In the genomic region with DNA sequence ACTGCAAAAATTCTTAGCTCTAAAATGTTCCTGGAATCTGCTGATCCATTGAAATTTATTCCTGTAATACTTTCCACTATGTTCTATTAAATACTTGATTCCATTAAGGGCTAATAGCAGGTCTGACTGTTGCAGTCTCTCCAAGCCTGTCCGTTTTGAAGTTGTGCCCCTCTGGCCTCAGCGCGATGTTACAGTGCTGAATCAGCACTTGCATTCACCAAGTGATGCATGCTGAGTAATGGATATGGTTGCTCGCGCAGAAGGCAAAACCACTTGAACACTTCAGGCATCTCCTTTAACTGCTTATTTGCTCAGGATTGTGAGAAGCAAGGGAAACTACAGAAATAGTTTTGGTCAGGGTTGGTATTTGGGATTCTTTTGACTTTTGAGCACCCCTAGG, we compare ENCODE assay signal across 30 mouse cellular contexts. TPM values are rescaled to one million over a fixed set of nuclear protein-coding genes. Genes with fewer than 3 reads are reported as not detected.
A peak's percentile ranks its signal among the peaks of the same experiment; 100 is the strongest.
DNase-seq lines count a peak whose midpoint lies in the region; ATAC-seq lines count a peak whose summit lies in the region.
"Had no signal": no experiment of that assay in that cellular context is flagged by ENCODE, and none has a peak within 500 bp of the region (broad histone marks: within the 10 kb centered on the region; RNA-seq: fewer than 3 reads in every experiment).

No protein-coding gene starts in this region.

- 0 out of 2 replicates have a peak overlapping the region, but pooled peaks have one; percentile 19 for H3K9ac ChIP-seq in embryonic facial prominence, embryonic 14.5 days (ENCODE audit: low read depth, low read length)
- no peak overlapping the region for H3K9ac ChIP-seq in midbrain, embryonic 14.5 days (replicated peaks; ENCODE audit: low read length)
- no peak overlapping the region for H3K9ac ChIP-seq in midbrain, embryonic 16.5 days (ENCODE audit: low read depth, low read length)
- H3K9ac ChIP-seq: embryonic facial prominence, embryonic 12.5 days; forebrain, embryonic 15.5 days; heart, embryonic 12.5 days; hindbrain, embryonic 14.5 days; liver, embryonic 13.5 days; midbrain, embryonic 12.5 days had no signal

- no peaks in the 10 kb centered on the region for H3K36me3 ChIP-seq in embryonic facial prominence, embryonic 14.5 days (ENCODE audit: control insufficient read depth, insufficient read depth, low read length)
- no peaks in the 10 kb centered on the region for H3K36me3 ChIP-seq in embryonic facial prominence, embryonic 10.5 days (replicated peaks)
- H3K36me3 ChIP-seq in midbrain, embryonic 14.5 days (ENCODE audit: control insufficient read depth, insufficient read depth, low read length): no peaks in the 10 kb centered on the region
- no peaks in the 10 kb centered on the region for H3K36me3 ChIP-seq in midbrain, embryonic 16.5 days (ENCODE audit: control insufficient read depth, insufficient read depth, low read length)
- H3K36me3 ChIP-seq: embryonic facial prominence, embryonic 12.5 days; forebrain, embryonic 10.5 days; forebrain, embryonic 15.5 days; heart, embryonic 12.5 days; liver, embryonic 13.5 days; midbrain, embryonic 12.5 days had no signal

- 51% methylated on average over 5 of the region's 5 CpGs for WGBS in embryonic facial prominence, embryonic 14.5 days
- WGBS in embryonic facial prominence, embryonic 10.5 days: 74% methylated on average over 5 of the region's 5 CpGs
- WGBS in midbrain, embryonic 14.5 days: 84% methylated on average over 5 of the region's 5 CpGs
- WGBS in midbrain, embryonic 16.5 days: 59% methylated on average over 5 of the region's 5 CpGs

- peak; percentile 49 for DNase-seq in embryonic facial prominence, embryonic 14.5 days (ENCODE audit: low spot score)
- no peak for DNase-seq in embryonic facial prominence, embryonic 10.5 days (ENCODE audit: low spot score)
- DNase-seq in midbrain, embryonic 14.5 days: peak; percentile 9
- DNase-seq in retina, embryonic 14.5 days (ENCODE audit: low spot score): no peak
- DNase-seq in heart, postnatal 10 days: no peak
- DNase-seq: adrenal gland, postnatal 14 days; cerebellum, adult 18-20 months; cerebellum, postnatal 10 days; gastrocnemius, postnatal 25 days; heart, adult 11 months; kidney, postnatal 25 days; liver, embryonic 13.5 days; lung, adult 18-20 months; lung, postnatal 36 days; right cerebral cortex, adult 18-20 months; spleen, adult 18-20 months; thymus, postnatal 25 days had no signal

- H3K4me1 ChIP-seq in embryonic facial prominence, embryonic 14.5 days (ENCODE audit: control insufficient read depth, insufficient read depth, low read length): no peaks in the 10 kb centered on the region; the same call in 1 of the 2 replicates
- H3K4me1 ChIP-seq in embryonic facial prominence, embryonic 10.5 days: peaks cover 4% of the 10 kb centered on the region; the same call in 1 of the 2 replicates
- H3K4me1 ChIP-seq in midbrain, embryonic 14.5 days (ENCODE audit: control insufficient read depth, insufficient read depth, low read length): no peaks in the 10 kb centered on the region
- H3K4me1 ChIP-seq in midbrain, embryonic 16.5 days (ENCODE audit: control insufficient read depth, insufficient read depth, low read length): no peaks in the 10 kb centered on the region
- H3K4me1 ChIP-seq: embryonic facial prominence, embryonic 12.5 days; forebrain, embryonic 15.5 days; heart, embryonic 12.5 days; liver, embryonic 13.5 days; midbrain, embryonic 12.5 days had no signal

- no peak overlapping the region for H3K4me2 ChIP-seq in embryonic facial prominence, embryonic 14.5 days (ENCODE audit: low read depth, low read length)
- H3K4me2 ChIP-seq in midbrain, embryonic 14.5 days (ENCODE audit: low read length): no peak overlapping the region
- H3K4me2 ChIP-seq in midbrain, embryonic 16.5 days (ENCODE audit: low read length): no peak overlapping the region
- H3K4me2 ChIP-seq: embryonic facial prominence, embryonic 12.5 days; forebrain, embryonic 15.5 days; heart, embryonic 12.5 days; hindbrain, embryonic 14.5 days; liver, embryonic 13.5 days; midbrain, embryonic 12.5 days had no signal

- intact Hi-C loops in heart, postnatal 10 days (cut with DNase I): no loop called here

- no peak for ATAC-seq in embryonic facial prominence, embryonic 14.5 days (ENCODE audit: low read depth)
- no peak for ATAC-seq in midbrain, embryonic 14.5 days (ENCODE audit: low FRiP score, low TSS enrichment)
- no peak for ATAC-seq in midbrain, embryonic 16.5 days
- peak; percentile 47; the same call in 1 of the 2 replicates for ATAC-seq in common myeloid progenitor, adult 5-6 weeks (replicated peaks; ENCODE audit: low read depth, poor library complexity, severe bottlenecking)
- ATAC-seq: CD4-positive, CD25-positive, alpha-beta regulatory T cell, adult 4 months; forebrain, embryonic 15.5 days; intestine, postnatal 0 days had no signal

- no peak overlapping the region for H3K27ac ChIP-seq in embryonic facial prominence, embryonic 14.5 days (replicated peaks; ENCODE audit: low read depth, low read length)
- H3K27ac ChIP-seq in embryonic facial prominence, embryonic 10.5 days (replicated peaks): no peak overlapping the region
- no peak overlapping the region for H3K27ac ChIP-seq in midbrain, embryonic 14.5 days (replicated peaks; ENCODE audit: low read depth, low read length)
- H3K27ac ChIP-seq in midbrain, embryonic 16.5 days (ENCODE audit: low read length): no peak overlapping the region
- H3K27ac ChIP-seq: embryonic facial prominence, embryonic 12.5 days; forebrain, embryonic 10.5 days; forebrain, embryonic 15.5 days; hindbrain, embryonic 14.5 days; liver, embryonic 13.5 days; midbrain, embryonic 12.5 days had no signal

- no peaks in the 10 kb centered on the region for H3K9me3 ChIP-seq in embryonic facial prominence, embryonic 14.5 days (ENCODE audit: control insufficient read depth, low read length)
- H3K9me3 ChIP-seq in embryonic facial prominence, embryonic 10.5 days: no peaks in the 10 kb centered on the region
- H3K9me3 ChIP-seq in midbrain, embryonic 14.5 days (ENCODE audit: control insufficient read depth, low read length): no peaks in the 10 kb centered on the region
- no peaks in the 10 kb centered on the region for H3K9me3 ChIP-seq in midbrain, embryonic 16.5 days (replicated peaks; ENCODE audit: control insufficient read depth, low read length, poor library complexity, severe bottlenecking)
- H3K9me3 ChIP-seq: embryonic facial prominence, embryonic 12.5 days; forebrain, embryonic 10.5 days; forebrain, embryonic 15.5 days; heart, embryonic 12.5 days; liver, embryonic 13.5 days; megakaryocyte, embryonic 14.5 days; midbrain, embryonic 12.5 days had no signal

- H3K4me3 ChIP-seq in embryonic facial prominence, embryonic 14.5 days (ENCODE audit: low read depth, low read length): no peak overlapping the region
- no peak overlapping the region for H3K4me3 ChIP-seq in embryonic facial prominence, embryonic 10.5 days
- H3K4me3 ChIP-seq in midbrain, embryonic 14.5 days (replicated peaks; ENCODE audit: low read depth, low read length): no peak overlapping the region
- no peak overlapping the region for H3K4me3 ChIP-seq in midbrain, embryonic 16.5 days (ENCODE audit: low read depth, low read length)
- H3K4me3 ChIP-seq: embryonic facial prominence, embryonic 12.5 days; forebrain, embryonic 10.5 days; forebrain, embryonic 15.5 days; heart, embryonic 12.5 days; liver, embryonic 13.5 days; megakaryocyte, embryonic 14.5 days; midbrain, embryonic 12.5 days had no signal

- H3K27me3 ChIP-seq in embryonic facial prominence, embryonic 14.5 days (replicated peaks; ENCODE audit: control insufficient read depth, insufficient read depth, low read length): no peaks in the 10 kb centered on the region
- no peaks in the 10 kb centered on the region for H3K27me3 ChIP-seq in embryonic facial prominence, embryonic 10.5 days (replicated peaks; ENCODE audit: low read depth, poor library complexity, severe bottlenecking)
- H3K27me3 ChIP-seq in midbrain, embryonic 14.5 days (ENCODE audit: control insufficient read depth, insufficient read depth, low read length): no peaks in the 10 kb centered on the region
- no peaks in the 10 kb centered on the region for H3K27me3 ChIP-seq in midbrain, embryonic 16.5 days (ENCODE audit: control insufficient read depth, insufficient read depth, low read depth, low read length)
- H3K27me3 ChIP-seq: embryonic facial prominence, embryonic 12.5 days; forebrain, embryonic 15.5 days; heart, embryonic 12.5 days; liver, embryonic 13.5 days; midbrain, embryonic 12.5 days had no signal

RNA-seq across cellular contexts. Expression of a gene that starts 38.5 kb away (rescaled TPM):
- 1.7 and 1.8 TPM in 2 replicates for polyA plus RNA-seq in embryonic facial prominence, embryonic 14.5 days (2014; fragmentation: Nextera tagmentation; extraction: Ambion mirVana)
- polyA plus RNA-seq in embryonic facial prominence, embryonic 10.5 days (2016; fragmentation: Nextera tagmentation; extraction: Ambion mirVana): 0.90 and 1.5 TPM in 2 replicates
- 0.51 and 0.53 TPM in 2 replicates for polyA plus RNA-seq in midbrain, embryonic 14.5 days (2014; fragmentation: Nextera tagmentation; extraction: Ambion mirVana)
- polyA plus RNA-seq in midbrain, embryonic 16.5 days (2015; fragmentation: Nextera tagmentation; extraction: Ambion mirVana): 0.88 and 0.99 TPM in 2 replicates
- total RNA-seq in common myeloid progenitor, adult 5-6 weeks (2017): 1.5 TPM in 1 of 2 replicates, not detected in the other
- 1 to 10 TPM in 1 of 2 experiments, under 1 TPM in 1; 0.89 to 1.2 TPM for total RNA-seq in heart, postnatal 10 days (2021)
- total RNA-seq: gastrocnemius, adult 18-20 months; gastrocnemius, postnatal 25 days; monocyte, adult 5-6 weeks had no signal

RNA-seq across cellular contexts. Expression of a gene that starts 38.8 kb away (rescaled TPM):
- polyA plus RNA-seq in embryonic facial prominence, embryonic 14.5 days (2014; fragmentation: Nextera tagmentation; extraction: Ambion mirVana): 62.3 and 66.7 TPM in 2 replicates
- 37.4 and 38.7 TPM in 2 replicates for polyA plus RNA-seq in embryonic facial prominence, embryonic 10.5 days (2016; fragmentation: Nextera tagmentation; extraction: Ambion mirVana)
- 34.5 and 34.7 TPM in 2 replicates for polyA plus RNA-seq in midbrain, embryonic 14.5 days (2014; fragmentation: Nextera tagmentation; extraction: Ambion mirVana)
- 20.4 and 20.7 TPM in 2 replicates for polyA plus RNA-seq in midbrain, embryonic 16.5 days (2015; fragmentation: Nextera tagmentation; extraction: Ambion mirVana)
- 104 and 110 TPM in 2 replicates for total RNA-seq in common myeloid progenitor, adult 5-6 weeks (2017)
- 10 to 100 TPM; 77.1 to 81.6 TPM for total RNA-seq in heart, postnatal 10 days (2021)

RNA-seq across cellular contexts. Expression of a gene that starts 53.8 kb away (rescaled TPM):
- 65.8 and 75.1 TPM in 2 replicates for polyA plus RNA-seq in embryonic facial prominence, embryonic 14.5 days (2014; fragmentation: Nextera tagmentation; extraction: Ambion mirVana)
- polyA plus RNA-seq in embryonic facial prominence, embryonic 10.5 days (2016; fragmentation: Nextera tagmentation; extraction: Ambion mirVana): 95.0 and 98.7 TPM in 2 replicates
- 78.8 and 87.1 TPM in 2 replicates for polyA plus RNA-seq in midbrain, embryonic 14.5 days (2014; fragmentation: Nextera tagmentation; extraction: Ambion mirVana)
- polyA plus RNA-seq in midbrain, embryonic 16.5 days (2015; fragmentation: Nextera tagmentation; extraction: Ambion mirVana): 86.5 and 91.1 TPM in 2 replicates
- total RNA-seq in common myeloid progenitor, adult 5-6 weeks (2017): 126 and 136 TPM in 2 replicates
- 10 to 100 TPM; 29.1 to 32.4 TPM for total RNA-seq in heart, postnatal 10 days (2021)

Comparison
In these comparisons a context has a peak if more than half of its experiments do, and no peak if none do; other contexts are left out.
1. DNase-seq: peak in embryonic facial prominence, embryonic 14.5 days (single experiment) and midbrain, embryonic 14.5 days (single experiment); none in embryonic facial prominence, embryonic 10.5 days (single experiment), retina, embryonic 14.5 days (single experiment) and heart, postnatal 10 days (0 of 2).